Mouse (Mus musculus): Measurements from ENCODE around the gene Ndufv1. TPM values are rescaled to one million over a fixed set of nuclear protein-coding genes. Genes with fewer than 3 reads are reported as not detected.

Gene Ndufv1
- total RNA-seq, 2 experiments from 2014 or later, result 242 to 257 TPM

DNA sequence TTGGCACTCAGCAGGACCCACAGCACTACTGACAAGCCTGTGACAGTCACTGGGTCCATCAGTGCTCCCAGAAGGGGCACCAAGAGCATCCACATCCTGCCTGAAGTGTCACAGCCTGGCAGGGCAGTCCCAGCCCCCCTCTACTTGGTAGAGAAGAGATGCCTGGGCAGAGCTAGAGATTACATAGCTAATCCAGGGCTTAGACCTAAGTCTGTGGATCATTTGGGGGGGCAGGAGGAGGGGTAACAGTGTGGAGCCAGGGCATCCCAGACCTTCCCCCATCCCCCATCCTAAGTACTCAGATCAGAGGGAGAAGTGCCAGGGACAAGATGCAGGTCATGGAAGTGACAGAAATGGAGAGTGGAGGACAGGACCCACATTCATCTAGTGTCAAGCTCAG is 2.2 kb upstream of the Ndufv1 start:
- intact Hi-C loops (cut with DNase I), result loop anchor here (5.0 kb wide), 2 partner anchors 122 to 212 kb away; partner anchors contain the start of gene Gpr152
- Histone ChIP-seq H3K4me3 (no peak overlapping the region), H3K27ac (no peak overlapping the region)
- no peak for DNase-seq (ENCODE audit: extremely low spot score in 1 of 2, low spot score in 2 of 2)
- TF ChIP-seq CTCF (IDR thresholded peaks at IDR 0.05), result no peak

DNA sequence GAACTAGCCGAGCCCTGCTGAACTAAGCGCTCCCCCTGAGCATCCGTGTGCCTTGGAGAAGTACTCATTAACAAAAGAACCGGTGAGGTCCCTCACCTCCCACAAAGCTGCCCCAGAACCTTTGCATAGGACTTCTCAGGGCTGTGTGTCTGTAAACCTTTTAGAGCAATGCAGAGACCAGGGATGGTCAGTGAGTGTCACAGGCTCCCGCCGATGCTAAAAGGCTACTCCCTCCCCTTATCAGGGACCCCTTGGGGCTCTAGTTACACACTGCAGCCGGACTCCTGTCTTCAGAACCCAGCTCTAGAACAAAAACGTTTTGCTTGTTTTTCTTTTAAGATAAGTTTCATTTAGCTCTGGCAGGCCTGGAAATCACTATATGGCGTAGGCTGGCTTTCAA is 460 bp upstream of the Ndufv1 start:
- Histone ChIP-seq H3K27ac (no peak overlapping the region), H3K4me3 (peak overlapping the region; percentile 23; the same call in 1 of the 2 replicates)
- intact Hi-C loops (cut with DNase I), result loop anchor here (2.0 kb wide), 1 partner anchor 66 kb away; no protein-coding TSS in a partner anchor
- DNase-seq (ENCODE audit: extremely low spot score in 1 of 2, low spot score in 2 of 2), result no peak
- no peak for TF ChIP-seq CTCF (IDR thresholded peaks at IDR 0.05)

DNA sequence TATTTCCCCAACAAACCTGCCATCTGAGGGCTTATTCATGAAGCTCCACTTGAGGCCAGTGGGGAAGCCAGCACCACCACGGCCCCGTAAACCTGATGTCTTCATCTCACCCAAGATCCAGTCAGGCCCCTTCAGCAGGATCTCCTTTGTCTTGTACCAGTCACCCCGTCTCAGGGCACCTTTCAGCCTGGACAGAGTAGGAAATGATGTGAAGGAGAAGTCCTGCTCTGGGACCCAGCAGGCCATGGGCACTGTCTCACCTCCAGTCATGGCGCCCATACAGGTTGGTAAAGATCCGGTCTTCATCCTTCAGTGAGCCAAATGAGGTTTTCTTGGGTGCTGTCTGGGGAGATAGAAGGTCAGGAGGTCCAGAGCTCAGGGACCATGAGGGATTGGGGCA is 1.5 kb downstream of the Ndufv1 start:
- Histone ChIP-seq H3K4me3 (no peak overlapping the region; the same call in 1 of the 2 replicates), H3K27ac (no peak overlapping the region)
- intact Hi-C loops (cut with DNase I), result no loop called here
- TF ChIP-seq CTCF (IDR thresholded peaks at IDR 0.05), result no peak
- DNase-seq (ENCODE audit: extremely low spot score in 1 of 2, low spot score in 2 of 2), result no peak

DNA sequence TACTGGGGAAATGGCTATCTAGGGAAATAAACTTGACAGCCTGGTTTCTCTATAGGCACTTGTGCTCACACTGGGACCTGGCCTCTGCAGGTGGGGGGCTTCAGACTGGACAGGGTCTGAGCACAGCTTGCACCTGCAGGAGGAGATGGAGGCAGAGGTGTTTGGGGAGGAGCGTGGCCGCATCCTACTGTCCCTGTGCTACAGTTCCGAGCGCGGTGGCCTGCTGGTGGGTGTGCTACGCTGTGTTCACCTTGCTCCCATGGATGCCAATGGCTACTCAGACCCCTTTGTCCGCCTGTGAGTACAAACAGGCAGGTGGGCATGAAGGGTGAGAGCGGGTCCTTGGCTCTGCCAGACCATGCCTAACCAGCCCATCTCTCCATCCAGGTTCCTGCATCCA is 6.6 kb downstream of the Ndufv1 start:
- Histone ChIP-seq H3K4me3 (no peak overlapping the region), H3K27ac (no peak overlapping the region)
- intact Hi-C loops (cut with DNase I), result no loop called here
- TF ChIP-seq CTCF (IDR thresholded peaks at IDR 0.05), result no peak
- no peak for DNase-seq (ENCODE audit: extremely low spot score in 1 of 2, low spot score in 2 of 2)

- no peak overlapping the region for H3K4me3 ChIP-seq
- DNase-seq (ENCODE audit: extremely low spot score in 1 of 2, low spot score in 2 of 2), result no peak
- no peak overlapping the region for H3K27ac ChIP-seq
- intact Hi-C loops (cut with DNase I), result no loop called here
- TF ChIP-seq CTCF (IDR thresholded peaks at IDR 0.05), result no peak
Observed at GRCm38 (mm10) chr19:4005091-4005490, 7.5 kb downstream of the Ndufv1 start.

DNA sequence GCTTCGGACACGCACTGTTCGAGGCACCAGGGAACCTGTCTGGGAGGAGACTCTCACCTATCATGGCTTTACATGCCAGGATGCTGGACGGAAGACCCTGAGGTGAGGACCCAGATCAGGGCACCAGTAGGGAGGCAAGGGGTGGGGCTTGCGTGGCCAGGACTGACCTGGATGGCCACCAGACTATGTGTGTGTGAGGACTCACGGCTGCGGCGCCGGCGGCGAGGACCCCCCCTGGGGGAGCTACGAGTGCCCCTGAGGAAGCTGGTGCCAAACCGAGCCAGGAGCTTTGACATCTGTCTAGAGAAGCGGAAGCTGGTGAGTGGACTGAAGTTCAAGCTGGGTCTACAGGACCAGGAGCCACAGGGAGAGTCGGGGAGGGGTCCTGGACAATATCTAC is 8.3 kb downstream of the Ndufv1 start:
- no peak overlapping the region for H3K4me3 ChIP-seq
- no peak for TF ChIP-seq CTCF (IDR thresholded peaks at IDR 0.05)
- DNase-seq (ENCODE audit: extremely low spot score in 1 of 2, low spot score in 2 of 2), result no peak
- intact Hi-C loops (cut with DNase I), result no loop called here
- no peak overlapping the region for H3K27ac ChIP-seq

DNA sequence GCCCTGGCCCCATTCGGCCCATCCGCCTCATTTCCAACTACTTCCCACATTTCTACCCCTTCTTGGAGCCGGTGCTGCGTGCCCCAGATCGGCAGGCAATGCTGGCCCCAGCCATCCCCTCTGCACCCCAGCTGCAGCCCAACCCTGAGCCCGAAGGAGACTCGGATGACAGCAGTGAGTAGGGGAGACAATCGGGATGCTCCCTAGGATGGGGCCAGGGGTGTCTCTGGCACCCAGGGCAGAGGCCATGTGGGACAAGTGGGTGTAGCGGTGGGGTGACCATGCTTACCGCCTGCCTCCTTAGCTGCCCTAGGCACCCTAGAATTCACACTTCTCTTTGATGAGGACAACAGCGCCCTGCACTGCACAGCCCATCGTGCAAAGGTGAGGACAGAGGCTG is 9.0 kb downstream of the Ndufv1 start:
- no peak for TF ChIP-seq CTCF (IDR thresholded peaks at IDR 0.05)
- H3K27ac ChIP-seq, result no peak overlapping the region
- H3K4me3 ChIP-seq, result no peak overlapping the region
- DNase-seq (ENCODE audit: extremely low spot score in 1 of 2, low spot score in 2 of 2), result no peak
- intact Hi-C loops (cut with DNase I), result no loop called here

GRCm38 (mm10) chr19:4003112-4003511 is 9.5 kb downstream of the Ndufv1 start, which contains the start of gene Doc2g:
Gene Doc2g (plus strand): TSS chr19:4003313.
- Histone ChIP-seq H3K4me3 (no peak within 1 kb of the TSS), H3K27ac (no peak within 1 kb of the TSS)
- TF ChIP-seq CTCF (IDR thresholded peaks at IDR 0.05), result no peak
- intact Hi-C loops (cut with DNase I), result no loop called here
- DNase-seq (ENCODE audit: extremely low spot score in 1 of 2, low spot score in 2 of 2), result no peak

DNA sequence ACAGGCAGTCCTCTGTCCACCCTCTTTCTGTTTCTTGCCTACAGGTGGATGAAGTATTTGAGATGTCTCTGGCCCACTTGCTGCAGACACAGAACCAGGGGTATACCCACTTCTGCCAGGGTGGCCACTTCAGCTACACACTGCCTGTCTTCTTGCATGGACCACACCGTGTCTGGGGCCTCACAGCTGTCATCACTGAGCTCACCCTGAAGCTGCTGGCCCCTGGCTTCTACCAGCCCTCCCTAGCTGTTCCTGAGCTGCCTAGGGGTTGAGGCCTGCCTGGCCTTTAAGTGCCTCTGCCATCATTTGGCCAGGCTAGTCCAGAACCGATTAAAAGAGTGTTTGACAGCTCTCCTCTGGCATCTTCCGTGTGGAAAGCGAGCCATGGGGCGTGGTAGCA is 10.9 kb downstream of the Ndufv1 start:
- no peak overlapping the region for H3K4me3 ChIP-seq
- no peak for TF ChIP-seq CTCF (IDR thresholded peaks at IDR 0.05)
- DNase-seq (ENCODE audit: extremely low spot score in 1 of 2, low spot score in 2 of 2), result no peak
- H3K27ac ChIP-seq, result no peak overlapping the region
- intact Hi-C loops (cut with DNase I), result no loop called here

- Histone ChIP-seq H3K27ac (peak overlapping the region; percentile 96), H3K4me3 (peak overlapping the region; percentile 66)
- intact Hi-C loops (cut with DNase I), result loop anchor here (1.0 kb wide), 1 partner anchor 11 kb away; the partner anchor contains the start of gene Ndufv1
- no peak for TF ChIP-seq CTCF (IDR thresholded peaks at IDR 0.05)
- no peak for DNase-seq (ENCODE audit: extremely low spot score in 1 of 2, low spot score in 2 of 2)
Observed at GRCm38 (mm10) chr19:4000949-4001525, 11.6 kb downstream of the Ndufv1 start.

GRCm38 (mm10) chr19:4000119-4000900 is 12.3 kb downstream of the Ndufv1 start, which contains the start of the genes Nudt8 and Gm49405:
Gene Nudt8 (plus strand): TSS chr19:4000580.
Gene Gm49405 (plus strand): TSS chr19:4000626.
- Histone ChIP-seq H3K4me3 (peak within 1 kb of the TSS; percentile 66), H3K27ac (peak within 1 kb of the TSS; percentile 96)
- DNase-seq (ENCODE audit: extremely low spot score in 1 of 2, low spot score in 2 of 2), result peak; percentile 92
- TF ChIP-seq CTCF (IDR thresholded peaks at IDR 0.05), result peak; percentile 86
- intact Hi-C loops (cut with DNase I), result loop anchor here (1.0 kb wide), 1 partner anchor 12 kb away; the partner anchor contains the start of gene Ndufv1

- Histone ChIP-seq H3K27ac (no peak overlapping the region), H3K4me3 (no peak overlapping the region)
- TF ChIP-seq CTCF (IDR thresholded peaks at IDR 0.05), result no peak
- no peak for DNase-seq (ENCODE audit: extremely low spot score in 1 of 2, low spot score in 2 of 2)
- intact Hi-C loops (cut with DNase I), result no loop called here
Observed at GRCm38 (mm10) chr19:3999121-3999730, 13.4 kb downstream of the Ndufv1 start.
